Mouse (Mus musculus) left cerebral cortex, adult 11 months (tissue): ENCODE results near the gene Sh2d1b2.
"Not testable (repeated sequence)": the region's sequence is repeated elsewhere in the genome, so short reads cannot be mapped to it uniquely, and the experiment has no call there.

Source experiments
- DNase-seq: peaks from one replicate; pipeline ENCODE4 v3.0.0; 2022; ENCODE audit warnings: low spot score

The Sh2d1b2 gene

DNA sequence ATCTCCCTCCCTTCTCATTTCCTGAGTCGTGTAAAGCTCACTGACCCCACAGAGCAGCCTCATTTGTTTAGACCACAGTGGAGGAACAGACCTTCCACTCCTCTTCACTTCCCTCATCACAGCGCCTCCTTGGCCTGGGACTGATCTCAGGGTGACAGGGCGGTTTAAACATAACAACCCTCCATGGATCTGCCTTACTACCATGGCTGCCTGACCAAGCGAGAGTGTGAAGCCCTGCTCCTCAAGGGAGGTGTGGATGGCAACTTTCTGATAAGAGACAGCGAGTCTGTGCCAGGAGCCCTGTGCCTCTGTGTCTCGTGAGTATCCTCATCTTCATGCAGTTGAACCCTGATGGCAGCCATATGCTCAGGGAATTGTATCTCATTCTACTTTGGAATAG lies at the start of gene Sh2d1b2:
Sh2d1b2 (plus strand) TSS at position 62 of the 400 bp plus-strand sequence.
- not testable (repeated sequence) for DNase-seq

GRCm38 (mm10) chr1:170185137-170185536 lies 47.4 kb upstream of the Sh2d1b2 start:
- no peak for DNase-seq

DNA sequence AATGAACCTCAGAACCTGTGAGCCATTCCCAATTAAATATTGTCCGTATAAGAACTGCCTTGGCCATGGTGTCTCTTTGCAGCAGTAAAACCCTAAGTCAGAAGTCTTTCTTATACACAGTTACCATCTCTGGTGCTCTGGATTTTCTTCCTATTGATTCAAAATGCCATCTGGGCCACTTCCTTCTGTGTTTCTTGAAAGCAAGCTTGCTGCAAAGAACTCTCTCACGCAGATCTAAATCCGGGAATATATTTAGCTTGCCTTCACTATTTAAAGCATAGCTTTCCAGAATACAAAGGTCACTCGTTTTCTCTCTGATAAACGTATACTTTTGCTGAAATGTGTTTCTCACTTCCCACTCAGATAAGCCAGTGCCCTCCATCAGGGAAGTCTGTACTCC lies 46.0 kb upstream of the Sh2d1b2 start:
- DNase-seq: no peak

DNA sequence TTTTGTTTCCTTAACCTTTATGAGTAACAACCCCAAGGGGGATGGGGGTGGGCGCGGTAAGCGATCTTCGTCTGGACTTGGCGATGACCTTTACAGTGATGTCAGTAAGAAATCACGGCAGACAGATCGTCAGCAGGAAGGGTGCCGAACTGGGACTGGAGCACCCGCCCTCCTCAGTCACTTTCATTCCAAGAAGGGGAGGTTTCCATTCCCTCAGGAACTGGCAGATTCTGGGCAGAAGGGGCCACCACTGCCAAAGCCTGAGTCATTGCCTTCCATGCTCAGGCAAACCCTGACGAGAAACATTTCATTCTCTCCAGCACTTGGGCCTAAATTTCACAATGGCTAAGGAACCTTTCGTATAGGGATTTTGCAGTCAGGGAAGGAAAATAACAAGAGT lies 43.9 kb upstream of the Sh2d1b2 start:
- DNase-seq: no peak

GRCm38 (mm10) chr1:170190225-170190624 lies 42.3 kb upstream of the Sh2d1b2 start:
- no peak for DNase-seq

- DNase-seq: no peak
Observed at GRCm38 (mm10) chr1:170191925-170192324, 40.6 kb upstream of the Sh2d1b2 start.

- DNase-seq: no peak
Observed at GRCm38 (mm10) chr1:170196211-170196610, 36.3 kb upstream of the Sh2d1b2 start.

DNA sequence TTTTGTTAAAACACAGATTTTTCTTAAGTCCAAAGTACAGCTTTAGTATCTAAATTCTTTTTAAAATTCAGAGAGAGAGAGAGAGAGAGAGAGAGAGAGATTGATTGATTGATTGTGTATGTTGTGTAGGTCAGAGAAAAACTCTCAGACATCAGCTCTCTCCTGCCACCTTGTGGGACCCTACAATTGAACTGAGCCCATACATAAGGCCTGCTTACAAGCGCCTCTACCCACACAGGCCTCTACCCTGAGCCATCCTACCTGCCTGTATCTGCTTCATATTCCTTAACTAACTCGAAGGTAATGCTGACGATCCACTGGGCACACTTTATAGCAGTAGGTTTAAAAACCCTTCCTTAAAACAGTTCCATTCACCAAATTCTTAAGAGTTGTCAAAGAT lies 32.2 kb upstream of the Sh2d1b2 start:
- no peak for DNase-seq

DNA sequence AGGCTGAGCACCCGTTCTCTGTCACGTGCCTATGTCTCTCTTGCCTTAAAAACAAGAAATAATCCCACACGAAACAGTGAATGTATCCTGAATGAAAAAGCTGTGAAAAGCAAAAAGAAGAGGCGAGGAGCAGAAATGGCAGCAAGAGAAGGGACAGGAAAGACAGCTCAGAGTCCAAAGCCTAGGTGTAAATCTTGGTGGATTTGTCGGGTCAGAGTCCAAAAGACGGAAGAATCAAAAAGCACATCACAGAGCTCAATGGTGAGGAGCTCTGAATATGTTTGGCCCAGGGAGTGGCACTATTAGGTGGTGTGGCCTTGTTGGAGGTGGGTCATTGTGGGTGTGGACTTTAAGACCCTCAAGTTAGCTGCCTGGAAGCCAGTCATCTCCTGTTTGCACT lies 26.2 kb upstream of the Sh2d1b2 start:
- DNase-seq: no peak

- no peak for DNase-seq
Observed at GRCm38 (mm10) chr1:170213181-170213879, 19.2 kb upstream of the Sh2d1b2 start.

GRCm38 (mm10) chr1:170214383-170214756 lies 18.2 kb upstream of the Sh2d1b2 start:
- DNase-seq: no peak

DNA sequence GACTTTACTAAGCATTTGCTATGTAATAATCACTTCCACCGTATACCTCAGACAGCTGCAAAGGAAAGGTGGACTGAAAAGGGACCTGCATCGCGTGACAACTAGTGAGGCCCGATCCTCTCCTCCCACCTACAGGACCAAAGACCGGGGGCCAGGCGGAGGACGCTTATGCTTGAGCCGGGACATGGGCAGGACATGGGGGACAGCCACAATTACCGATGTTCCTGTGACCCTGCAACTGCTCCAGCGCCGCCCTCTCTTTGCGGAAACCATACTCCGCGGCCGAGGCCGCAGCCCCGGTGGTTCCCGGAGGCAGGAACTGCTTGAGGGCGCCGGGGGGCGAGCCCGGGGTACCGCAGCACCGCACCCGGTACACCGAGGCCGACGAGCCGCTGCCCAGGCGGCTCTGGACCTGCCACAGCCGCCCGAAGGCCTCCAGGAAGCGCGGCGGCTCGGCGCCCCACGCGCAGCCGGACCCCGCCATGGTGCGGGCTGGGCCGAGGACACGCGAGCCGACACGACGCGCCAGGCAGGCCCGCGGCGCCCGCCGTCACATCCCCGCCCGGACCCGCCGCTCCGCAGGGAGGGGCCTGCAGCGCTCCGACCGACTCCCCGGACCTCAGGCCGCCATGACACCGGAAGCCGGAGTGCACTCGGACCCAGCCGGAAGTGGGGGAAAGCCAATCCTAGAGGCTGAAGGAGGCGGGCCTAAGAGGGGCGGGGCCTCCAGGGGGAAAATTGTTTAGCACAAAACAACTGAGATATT lies 17.6 kb upstream of the Sh2d1b2 start, which contains the start of gene Uhmk1:
Uhmk1 (minus strand) TSS at position 641 of the 766 bp plus-strand sequence.
- DNase-seq: peak; percentile 74

DNA sequence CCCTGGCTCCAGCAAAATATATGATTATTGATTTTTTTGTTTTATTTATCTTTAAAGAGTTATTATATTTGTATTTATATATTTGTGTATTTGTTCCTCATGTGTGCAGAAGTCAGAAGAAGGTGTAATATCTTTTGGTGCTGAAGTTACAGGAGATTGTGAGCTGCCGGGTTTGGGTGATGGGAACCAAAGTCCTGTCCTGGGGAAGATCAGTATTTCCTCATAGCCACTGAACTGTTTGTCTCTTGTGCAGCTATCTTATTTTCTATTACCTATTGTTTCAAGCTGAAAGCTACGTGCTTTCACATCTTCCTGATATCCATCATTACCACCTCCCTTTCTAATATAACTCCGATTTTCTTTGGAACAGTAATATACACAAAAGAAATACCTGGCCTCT lies 17.0 kb upstream of the Sh2d1b2 start:
- DNase-seq: no peak

DNA sequence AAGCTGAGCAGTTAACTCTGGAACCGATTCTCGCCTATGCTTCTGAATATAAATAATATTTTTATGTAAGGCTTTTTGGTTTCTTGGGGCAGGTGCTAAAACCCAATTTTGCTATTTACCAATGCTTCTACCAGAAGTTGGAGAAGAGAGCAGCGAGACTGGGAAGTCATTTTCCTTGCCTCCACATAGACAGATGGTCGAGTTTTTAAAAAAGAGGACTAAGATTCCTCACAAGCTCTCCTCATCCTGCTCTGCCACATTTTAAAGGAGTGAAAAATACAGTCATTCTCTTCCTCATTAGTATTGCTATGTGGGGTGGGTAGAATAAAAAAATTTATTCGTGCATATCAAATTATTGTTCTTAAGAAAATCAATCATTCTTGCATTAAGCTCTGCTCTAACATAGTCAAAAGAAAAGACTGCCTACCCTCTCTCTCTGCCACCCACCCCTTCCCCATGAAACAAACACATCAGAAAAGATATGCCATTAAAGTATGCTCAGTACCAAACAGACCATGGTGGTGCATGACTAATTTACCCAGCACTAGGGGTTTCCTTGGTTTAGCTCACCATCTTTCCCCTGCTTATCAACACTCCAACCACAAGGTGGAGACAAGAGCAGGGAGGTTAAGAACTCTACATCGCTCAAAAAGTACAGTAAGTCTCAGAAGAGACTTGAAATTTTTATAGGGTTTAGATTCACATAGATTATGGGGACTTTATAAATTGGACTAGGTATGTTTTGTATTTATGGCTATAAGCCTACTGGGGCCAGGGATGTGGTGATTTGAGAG lies 14.3 kb upstream of the Sh2d1b2 start:
- no peak for DNase-seq

GRCm38 (mm10) chr1:170220351-170220750 lies 12.2 kb upstream of the Sh2d1b2 start:
- no peak for DNase-seq

DNA sequence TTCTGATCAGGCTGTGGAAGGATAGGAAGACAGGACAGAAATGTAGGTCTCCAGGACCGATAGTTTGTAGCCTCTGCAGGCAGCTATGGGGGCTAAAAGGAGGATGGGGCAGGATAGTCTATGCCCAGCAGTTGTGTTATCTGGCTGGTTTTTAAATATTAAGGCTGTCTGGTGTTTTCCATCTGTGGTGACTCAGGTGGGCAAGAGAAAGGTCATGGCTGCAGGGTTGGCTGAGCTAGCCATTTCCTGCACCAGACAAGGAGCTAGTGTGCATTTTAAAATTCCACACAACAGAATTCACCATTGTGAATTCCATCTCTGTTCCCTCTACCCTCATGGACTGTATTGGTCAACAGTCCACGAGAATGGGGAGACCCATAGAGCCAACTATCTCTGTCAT lies 9.3 kb upstream of the Sh2d1b2 start:
- no peak for DNase-seq

GRCm38 (mm10) chr1:170245016-170245415 lies 12.5 kb downstream of the Sh2d1b2 start:
- no peak for DNase-seq

GRCm38 (mm10) chr1:170254893-170255559 lies 22.5 kb downstream of the Sh2d1b2 start:
- DNase-seq: no peak

- DNase-seq: peak; percentile 85
Observed at GRCm38 (mm10) chr1:170255560-170255910, 23.0 kb downstream of the Sh2d1b2 start.

- no peak for DNase-seq
Observed at GRCm38 (mm10) chr1:170270281-170270680, 37.7 kb downstream of the Sh2d1b2 start.

DNA sequence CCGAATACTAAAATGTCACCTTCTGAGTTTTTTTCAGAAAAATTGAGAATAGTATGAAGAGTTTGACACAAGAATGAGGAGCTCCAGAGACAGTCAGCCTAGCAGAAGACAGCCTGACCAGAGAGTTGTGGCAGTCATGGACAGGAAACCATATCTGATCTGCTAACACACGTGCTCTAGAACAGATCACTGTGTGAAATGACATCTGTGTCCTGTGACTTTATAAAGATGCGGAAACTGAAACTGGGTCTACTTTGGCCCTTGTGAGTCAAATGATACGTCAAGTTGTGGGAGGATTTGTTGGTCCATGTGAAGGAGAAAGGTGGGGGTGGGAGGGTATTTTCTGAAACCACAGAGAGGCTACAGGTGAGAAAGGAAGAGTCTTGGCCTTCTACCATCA lies 38.1 kb downstream of the Sh2d1b2 start:
- no peak for DNase-seq

DNA sequence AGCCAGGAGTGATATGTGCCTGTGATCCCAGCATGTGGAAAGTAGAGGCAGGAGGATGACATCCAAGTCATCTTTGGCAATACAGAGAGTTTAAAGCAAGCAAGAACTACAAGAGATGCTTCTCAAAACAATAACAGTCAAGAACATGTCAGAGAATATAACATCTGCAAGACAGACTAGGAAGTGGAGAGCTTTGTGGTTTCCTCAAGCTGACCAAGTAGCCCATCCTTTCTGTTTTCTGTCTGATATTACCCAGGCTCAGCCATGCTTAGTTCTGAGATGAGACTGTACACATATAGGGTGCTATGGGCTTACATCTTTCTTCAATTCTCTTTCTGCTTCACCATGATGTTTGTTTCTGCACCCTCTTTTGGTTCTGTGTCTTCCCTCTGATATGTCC lies 40.7 kb downstream of the Sh2d1b2 start:
- DNase-seq: no peak
